Mouse (Mus musculus): ENCODE data around the gene Rps24.

DNA sequence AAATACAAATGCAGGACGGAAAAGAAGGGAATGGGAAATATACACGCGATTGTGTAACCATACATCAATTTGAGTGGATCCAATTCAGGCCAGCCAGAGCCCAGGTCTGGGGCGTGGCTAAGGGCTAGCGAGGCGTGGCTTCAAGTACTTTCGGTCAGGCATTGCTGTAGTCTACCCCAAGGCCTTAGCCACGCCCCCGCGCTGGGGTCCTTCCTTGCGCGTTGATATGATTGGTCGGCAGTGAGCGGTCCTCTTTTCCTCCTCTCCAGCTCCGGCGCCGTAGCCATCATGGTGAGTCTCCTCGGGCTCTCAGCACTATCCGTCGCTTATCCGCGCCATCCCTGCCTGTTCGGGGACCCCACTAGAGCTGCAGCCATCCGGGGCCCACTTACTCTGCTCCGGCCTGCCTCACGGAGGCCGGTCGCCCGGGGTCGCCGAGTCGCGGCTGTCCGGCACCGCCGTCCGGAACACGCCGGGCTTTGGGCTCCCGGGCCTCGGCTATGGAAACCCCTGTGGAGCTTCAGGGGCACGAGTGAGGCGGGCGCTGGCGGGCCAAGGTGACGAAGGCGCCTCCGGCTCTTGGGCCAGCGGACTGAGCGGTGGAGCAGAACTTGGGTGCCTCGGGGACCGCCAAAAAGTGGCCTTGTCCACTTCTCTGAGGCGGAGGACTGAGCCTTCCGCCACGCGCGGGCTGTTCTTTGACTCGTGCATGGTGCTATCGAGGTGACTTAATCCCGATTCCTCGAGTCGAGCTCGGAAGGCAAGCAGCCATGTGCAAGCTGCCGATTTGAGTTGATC, 3.7 kb downstream of the Rps24 start:
- no peak for TF ChIP-seq CTCF (IDR thresholded peaks at IDR 0.05; ENCODE audit: extremely low read depth, insufficient read length, insufficient replicate concordance, low read depth, low read length)
- peak; percentile 83 for TF ChIP-seq POLR2A (IDR thresholded peaks at IDR 0.05; ENCODE audit: low read depth, low read length)

All from small intestine, adult 2 months (tissue).